Comparison of ENCODE assay signal across 8 mouse cellular contexts in the genomic region with DNA sequence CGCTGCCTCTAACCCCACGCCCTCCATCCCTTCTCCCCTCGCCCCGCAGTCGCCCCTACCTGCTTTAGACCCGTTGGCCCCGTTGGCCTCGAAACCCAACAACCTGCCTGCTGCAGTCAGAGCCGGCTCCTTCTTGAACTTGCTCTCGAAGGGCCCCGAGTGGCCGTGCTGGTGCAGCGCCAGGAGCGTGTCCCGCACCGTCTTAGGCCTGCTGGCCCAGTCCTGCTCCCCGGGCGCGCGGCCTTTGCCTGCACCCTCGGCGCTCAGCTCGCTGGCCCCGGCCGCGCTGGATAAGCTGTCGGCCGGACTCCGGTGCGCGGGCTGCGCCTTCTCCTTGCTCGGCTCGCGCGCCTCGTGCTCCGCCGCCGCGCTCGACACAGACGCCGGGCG. TPM values are rescaled to one million over a fixed set of nuclear protein-coding genes. Genes with fewer than 3 reads are reported as not detected.
DNase-seq lines count a peak whose midpoint lies in the region; ATAC-seq lines count a peak whose summit lies in the region.

No protein-coding gene starts in this region.

- H3K4me2 ChIP-seq in heart, embryonic 15.5 days, result peak overlapping the region; percentile 84
- peak overlapping the region; percentile 99 for H3K4me2 ChIP-seq in liver, embryonic 11.5 days

- DNase-seq in left cerebral cortex, postnatal 4 days, result peak; percentile 56
- no peak for DNase-seq in left cerebral cortex, postnatal 14 days (ENCODE audit: low spot score in 2 of 2)
- DNase-seq in NIH3T3 (ENCODE audit: low read depth), result peak; percentile 62
- DNase-seq in cerebellum, postnatal 36 days, result peak; percentile 59 to 65
- DNase-seq in liver, embryonic 11.5 days (ENCODE audit: low spot score), result peak; percentile 60
- peak; percentile 52 for DNase-seq in retina, embryonic 14.5 days (ENCODE audit: low spot score)
- DNase-seq in ovary, postnatal 10 days (ENCODE audit: low spot score), result no peak

- no peaks in the 10 kb centered on the region for H3K9me3 ChIP-seq in heart, embryonic 15.5 days (replicated peaks)
- H3K9me3 ChIP-seq in liver, embryonic 11.5 days (ENCODE audit: control insufficient read depth, low read length), result no peaks in the 10 kb centered on the region

- 0 out of 2 replicates have a peak, but pooled peaks cover 7% of the 10 kb centered on the region for H3K36me3 ChIP-seq in heart, embryonic 15.5 days
- peaks cover 16% of the 10 kb centered on the region for H3K36me3 ChIP-seq in liver, embryonic 11.5 days (ENCODE audit: control insufficient read depth, insufficient read depth, low read length)

- no peaks in the 10 kb centered on the region for H3K27me3 ChIP-seq in heart, embryonic 15.5 days
- no peaks in the 10 kb centered on the region for H3K27me3 ChIP-seq in liver, embryonic 11.5 days (replicated peaks; ENCODE audit: control insufficient read depth, insufficient read depth, low read length)

- no peak for ATAC-seq in heart, embryonic 15.5 days (replicated peaks; ENCODE audit: insufficient number of reproducible peaks, insufficient read depth, low FRiP score, low read depth)
- no peak for ATAC-seq in liver, embryonic 11.5 days (replicated peaks; ENCODE audit: low FRiP score)

- intact Hi-C loops in left cerebral cortex, postnatal 4 days (cut with DNase I), result loop anchor here (5.0 to 10.0 kb wide), 4 partner anchors 55 to 330 kb away; no protein-coding TSS in a partner anchor
- intact Hi-C loops in left cerebral cortex, postnatal 14 days (cut with DNase I), result loop anchor here (5.0 kb wide), 1 partner anchor 245 kb away; no protein-coding TSS in a partner anchor

- WGBS in heart, embryonic 15.5 days, result 0% methylated on average over 45 of the region's 45 CpGs
- WGBS in liver, embryonic 11.5 days, result under 1% methylated on average over 43 of the region's 45 CpGs

- H3K4me3 ChIP-seq in heart, embryonic 15.5 days, result peak overlapping the region; percentile 92
- H3K4me3 ChIP-seq in liver, embryonic 11.5 days (ENCODE audit: low read depth, low read length), result peak overlapping the region; percentile 100

- peak overlapping the region; percentile 100 for H3K27ac ChIP-seq in heart, embryonic 15.5 days
- peak overlapping the region; percentile 99 for H3K27ac ChIP-seq in liver, embryonic 11.5 days (ENCODE audit: low read depth, low read length)

- H3K9ac ChIP-seq in heart, embryonic 15.5 days, result peak overlapping the region; percentile 98
- H3K9ac ChIP-seq in liver, embryonic 11.5 days (ENCODE audit: low read depth, low read length), result peak overlapping the region; percentile 99

- H3K4me1 ChIP-seq in heart, embryonic 15.5 days (replicated peaks), result peaks cover 31% of the 10 kb centered on the region
- peaks cover 39% of the 10 kb centered on the region for H3K4me1 ChIP-seq in liver, embryonic 11.5 days (replicated peaks; ENCODE audit: control insufficient read depth, insufficient read depth, low read length)

RNA-seq across cellular contexts. Expression of gene Irf2bp2, which starts 1.4 kb away (rescaled TPM):
- total RNA-seq in left cerebral cortex, postnatal 4 days (2021), result 10 to 100 TPM; 52.6 to 53.0 TPM
- 10 to 100 TPM; 56.9 to 62.5 TPM for total RNA-seq in left cerebral cortex, postnatal 14 days (2021)
- 10.3 and 10.4 TPM in 2 replicates for polyA plus RNA-seq in heart, embryonic 15.5 days (2015; fragmentation: Nextera tagmentation; extraction: Ambion mirVana)
- polyA plus RNA-seq in liver, embryonic 11.5 days (2014; fragmentation: Nextera tagmentation; extraction: Ambion mirVana), result 5.9 and 7.3 TPM in 2 replicates

Comparison
In these comparisons a context has a peak if more than half of its experiments do, and no peak if none do; other contexts are left out.
1. DNase-seq: peak in left cerebral cortex, postnatal 4 days (single experiment), NIH3T3 (single experiment), cerebellum, postnatal 36 days (2 of 2), liver, embryonic 11.5 days (single experiment) and retina, embryonic 14.5 days (single experiment); none in left cerebral cortex, postnatal 14 days (0 of 2) and ovary, postnatal 10 days (single experiment).